Mouse (Mus musculus): ENCODE results near the gene Wrap73.

Gene Wrap73

GRCm38 (mm10) chr4:154185001-154185400 lies 42.8 kb downstream of the Wrap73 start:
- DNase-seq: peak; percentile 60 to 74

GRCm38 (mm10) chr4:154186002-154186537 lies 43.9 kb downstream of the Wrap73 start:
- peak; percentile 50 to 53 for DNase-seq

GRCm38 (mm10) chr4:154188948-154189347 lies 46.8 kb downstream of the Wrap73 start:
- DNase-seq: peak in 1 of 2 experiments; percentile 53

- DNase-seq: no peak
Measured at GRCm38 (mm10) chr4:154197961-154198360, 55.8 kb downstream of the Wrap73 start.

- no peak for DNase-seq
Measured at GRCm38 (mm10) chr4:154198377-154198961, 56.3 kb downstream of the Wrap73 start.

- no peak for DNase-seq
Measured at GRCm38 (mm10) chr4:154201511-154201910, 59.3 kb downstream of the Wrap73 start.

- peak; percentile 48 to 64 for DNase-seq
Measured at GRCm38 (mm10) chr4:154204532-154204931, 62.4 kb downstream of the Wrap73 start.

GRCm38 (mm10) chr4:154205392-154205791 lies 63.2 kb downstream of the Wrap73 start:
- DNase-seq: peak; percentile 85 to 90

- DNase-seq: peak; percentile 49 to 59
Measured at GRCm38 (mm10) chr4:154207261-154207660, 65.1 kb downstream of the Wrap73 start.

GRCm38 (mm10) chr4:154209054-154209453 lies 66.9 kb downstream of the Wrap73 start:
- DNase-seq: no peak

GRCm38 (mm10) chr4:154209825-154210224 lies 67.7 kb downstream of the Wrap73 start:
- DNase-seq: no peak

GRCm38 (mm10) chr4:154211459-154211858 lies 69.3 kb downstream of the Wrap73 start:
- DNase-seq: no peak

GRCm38 (mm10) chr4:154213586-154213985 lies 71.4 kb downstream of the Wrap73 start:
- DNase-seq: peak; percentile 21 to 26

- no peak for DNase-seq
Measured at GRCm38 (mm10) chr4:154214075-154214474, 71.9 kb downstream of the Wrap73 start.

All from lung, adult 18-20 months (tissue).